Mouse (Mus musculus) gastrocnemius, postnatal 36 days (tissue): Measurements from ENCODE around the gene Atxn7l3. TPM values are rescaled to one million over a fixed set of nuclear protein-coding genes. Genes with fewer than 3 reads are reported as not detected.

Experiments
- DNase-seq, 2 experiments: peaks; one replicate each; pipeline ENCODE4 v3.0.0; 2022
- intact Hi-C: fragments of 180-260 bp; cut with DNase I; formaldehyde crosslinking; loops from one replicate; pipeline ENCODE4 v1.15.1; 2025
- total RNA-seq, 2 experiments: library from RNA; stranded (reverse); gene quantifications; 2 replicates each; pipeline ENCODE4 v1.2.3; 2021

The Atxn7l3 gene
- total RNA-seq, 2 experiments from 2014 or later: 11.4 to 11.9 TPM

GRCm38 (mm10) chr11:102276411-102276915 lies 20.0 kb downstream of the Atxn7l3 start:
- DNase-seq: no peak
- intact Hi-C loops: no loop called here

GRCm38 (mm10) chr11:102268520-102269244 lies 27.7 kb downstream of the Atxn7l3 start, which contains the start of gene Asb16:
Asb16 (plus strand) TSS chr11:102268743.
- DNase-seq: peak in 1 of 2 experiments; percentile 45
- intact Hi-C loops: loop anchor here (5.0 kb wide), 1 partner anchor 166 kb away; the partner anchor contains the start of gene Ppy

GRCm38 (mm10) chr11:102267480-102267879 lies 29.0 kb downstream of the Atxn7l3 start:
- peak; percentile 61 to 73 for DNase-seq
- intact Hi-C loops: loop anchor here (5.0 kb wide), 1 partner anchor 165 kb away; the partner anchor contains the start of gene Ppy

GRCm38 (mm10) chr11:102266631-102267355 lies 29.6 kb downstream of the Atxn7l3 start:
- no peak for DNase-seq
- intact Hi-C loops: loop anchor here (5.0 kb wide), 1 partner anchor 164 kb away; the partner anchor contains the start of gene Ppy

GRCm38 (mm10) chr11:102265816-102266215 lies 30.6 kb downstream of the Atxn7l3 start:
- no peak for DNase-seq
- intact Hi-C loops: loop anchor here (5.0 kb wide), 1 partner anchor 164 kb away; the partner anchor contains the start of gene Ppy

- DNase-seq: no peak
- intact Hi-C loops: no loop called here
Observed at GRCm38 (mm10) chr11:102263211-102263610, 33.2 kb downstream of the Atxn7l3 start.

GRCm38 (mm10) chr11:102258521-102258920 lies 37.9 kb downstream of the Atxn7l3 start:
- DNase-seq: no peak
- intact Hi-C loops: no loop called here

- DNase-seq: no peak
- intact Hi-C loops: no loop called here
Observed at GRCm38 (mm10) chr11:102258095-102258494, 38.3 kb downstream of the Atxn7l3 start.

GRCm38 (mm10) chr11:102257514-102257913 lies 38.9 kb downstream of the Atxn7l3 start:
- intact Hi-C loops: no loop called here
- no peak for DNase-seq

- no peak for DNase-seq
- intact Hi-C loops: loop anchor here (2.0 kb wide), 2 partner anchors 19 to 61 kb away; partner anchors contain the start of genes G6pc3 and Hdac5
Observed at GRCm38 (mm10) chr11:102249351-102250090, 46.9 kb downstream of the Atxn7l3 start.

GRCm38 (mm10) chr11:102248630-102249230 lies 47.7 kb downstream of the Atxn7l3 start, which contains the start of gene BC030867:
BC030867 (plus strand) TSS chr11:102248882.
- intact Hi-C loops: loop anchor here (2.0 kb wide), 2 partner anchors 18 to 60 kb away; partner anchors contain the start of genes G6pc3 and Hdac5
- DNase-seq: peak; percentile 87 to 91

GRCm38 (mm10) chr11:102246871-102247270 lies 49.6 kb downstream of the Atxn7l3 start:
- no peak for DNase-seq
- intact Hi-C loops: no loop called here

GRCm38 (mm10) chr11:102246273-102246635 lies 50.2 kb downstream of the Atxn7l3 start:
- DNase-seq: no peak
- intact Hi-C loops: no loop called here

GRCm38 (mm10) chr11:102245581-102246272 lies 50.7 kb downstream of the Atxn7l3 start:
- intact Hi-C loops: no loop called here
- DNase-seq: no peak

GRCm38 (mm10) chr11:102244926-102245449 lies 51.4 kb downstream of the Atxn7l3 start:
- intact Hi-C loops: no loop called here
- DNase-seq: peak in 1 of 2 experiments; percentile 36

- intact Hi-C loops: no loop called here
- DNase-seq: no peak
Observed at GRCm38 (mm10) chr11:102241874-102242273, 54.6 kb downstream of the Atxn7l3 start.

- intact Hi-C loops: no loop called here
- no peak for DNase-seq
Observed at GRCm38 (mm10) chr11:102241246-102241645, 55.2 kb downstream of the Atxn7l3 start.

- no peak for DNase-seq
- intact Hi-C loops: no loop called here
Observed at GRCm38 (mm10) chr11:102240636-102241035, 55.8 kb downstream of the Atxn7l3 start.
